Mouse (Mus musculus) MEL (cell line): ENCODE measurements around the gene Olfr1393. TPM values are rescaled to one million over a fixed set of nuclear protein-coding genes. Genes with fewer than 3 reads are reported as not detected.

ENCODE experiments used
- DNase-seq: peaks from one replicate; pipeline ENCODE4 v3.0.0; 2011; ENCODE audit warnings: low read depth, low spot score
- H3K27ac ChIP-seq: 2 replicates; pipeline ENCODE4 v1.5.1; 2012; ENCODE audit warnings: low read depth, mild to moderate bottlenecking, control low read depth, low read length, moderate library complexity; ENCODE audit not compliant: control insufficient read depth
- H3K27me3 ChIP-seq, 2 experiments: fragments of 150-350 bp in 1 of 2; sonication (generic) in 1 of 2; 2 replicates each; pipeline ENCODE4 v1.6.1; 2012; ENCODE audit warnings: low read length in 2 of 2, mild to moderate bottlenecking in 2 of 2, improper control_type of control experiment in 1 of 2, moderate library complexity in 1 of 2; ENCODE audit not compliant: insufficient read depth in 2 of 2, control insufficient read depth in 1 of 2
- H3K36me3 ChIP-seq, 2 experiments: 2 replicates each; pipeline ENCODE4 v1.6.1; 2012 to 2014; ENCODE audit warnings: low read length in 2 of 2, improper control_type of control experiment in 1 of 2, inconsistent platforms in 1 of 2, mild to moderate bottlenecking in 1 of 2; ENCODE audit not compliant: insufficient read depth in 2 of 2, control insufficient read depth in 1 of 2
- H3K4me1 ChIP-seq, 2 experiments: fragments of 150-350 bp in 1 of 2; sonication (generic) in 1 of 2; 2 replicates each; pipeline ENCODE4 v1.6.1; 2012; ENCODE audit warnings: low read length in 2 of 2, improper control_type of control experiment in 1 of 2, mild to moderate bottlenecking in 1 of 2; ENCODE audit not compliant: insufficient read depth in 2 of 2, control insufficient read depth in 1 of 2
- H3K4me3 ChIP-seq, 2 experiments: fragments of 150-350 bp in 1 of 2; sonication (generic) in 1 of 2; 2 replicates each; pipeline ENCODE4 v1.5.1; 2012; ENCODE audit warnings: low read depth in 2 of 2, low read length in 2 of 2, mild to moderate bottlenecking in 2 of 2, moderate library complexity in 2 of 2, control low read depth in 1 of 2, improper control_type of control experiment in 1 of 2; ENCODE audit not compliant: control insufficient read depth in 1 of 2, insufficient read depth in 1 of 2
- H3K79me2 ChIP-seq: 2 replicates; pipeline ENCODE4 v1.6.1; 2012; ENCODE audit warnings: mild to moderate bottlenecking, low read length, moderate library complexity; ENCODE audit not compliant: control insufficient read depth, poor library complexity, insufficient read depth
- H3K9ac ChIP-seq: 2 replicates; pipeline ENCODE4 v1.6.1; 2012; ENCODE audit warnings: low read depth, mild to moderate bottlenecking, control low read depth, low read length, moderate library complexity; ENCODE audit not compliant: control insufficient read depth, poor library complexity, severe bottlenecking
- H3K9me3 ChIP-seq: fragments of 150-350 bp; sonication (generic); replicated peaks from 2 replicates; pipeline ENCODE4 v1.6.1; 2012; ENCODE audit warnings: mild to moderate bottlenecking, low read length, improper control_type of control experiment, moderate library complexity; ENCODE audit not compliant: insufficient read depth
- BHLHE40 ChIP-seq: IDR thresholded peaks from 2 replicates; pipeline ENCODE4 v1.6.1; 2012; ENCODE audit warnings: low read depth, mild to moderate bottlenecking, inconsistent platforms, low read length, improper control_type of control experiment, borderline replicate concordance
- CHD1 ChIP-seq: IDR thresholded peaks from 2 replicates; pipeline ENCODE4 v1.6.1; 2012; ENCODE audit warnings: low read depth, mild to moderate bottlenecking, inconsistent platforms, low read length, improper control_type of control experiment
- CHD2 ChIP-seq: IDR thresholded peaks from 2 replicates; pipeline ENCODE4 v1.6.1; 2011; ENCODE audit warnings: low read length, improper control_type of control experiment
- CTCF ChIP-seq, 3 experiments: IDR thresholded peaks in 2 of 3; conservative IDR thresholded peaks in 1 of 3; 2 replicates each; pipeline ENCODE4 v1.5.1; 2011 to 2012; ENCODE audit warnings: low read length in 3 of 3, low read depth in 2 of 3, mild to moderate bottlenecking in 2 of 3, improper control_type of control experiment in 1 of 3, inconsistent platforms in 1 of 3, mixed read lengths in 1 of 3, moderate library complexity in 1 of 3; ENCODE audit not compliant: control insufficient read depth in 1 of 3, insufficient read depth in 1 of 3, poor library complexity in 1 of 3, severe bottlenecking in 1 of 3
- ELF1 ChIP-seq: IDR thresholded peaks from 2 replicates; pipeline ENCODE4 v1.6.1; 2014; ENCODE audit warnings: low read depth, mild to moderate bottlenecking, inconsistent platforms, low read length, improper control_type of control experiment, moderate library complexity
- EP300 ChIP-seq, 2 experiments: IDR thresholded peaks; 2 replicates each; pipeline ENCODE4 v1.6.1; 2011; ENCODE audit warnings: improper control_type of control experiment in 2 of 2, low read length in 2 of 2, low read depth in 1 of 2, mild to moderate bottlenecking in 1 of 2
- ETS1 ChIP-seq: IDR thresholded peaks from 2 replicates; pipeline ENCODE4 v1.6.1; 2012; ENCODE audit warnings: low read depth, mild to moderate bottlenecking, inconsistent platforms, low read length, improper control_type of control experiment, moderate library complexity
- GATA1 ChIP-seq: IDR thresholded peaks from 2 replicates; pipeline ENCODE4 v1.6.1; 2011; ENCODE audit warnings: low read depth, low read length, improper control_type of control experiment
- HCFC1 ChIP-seq: IDR thresholded peaks from 2 replicates; pipeline ENCODE4 v1.6.1; 2012; ENCODE audit warnings: low read depth, mild to moderate bottlenecking, inconsistent platforms, low read length, improper control_type of control experiment, moderate library complexity
- KAT2A ChIP-seq: conservative IDR thresholded peaks from 2 replicates; pipeline ENCODE4 v1.6.1; 2012; ENCODE audit warnings: low read depth, low read length, improper control_type of control experiment, inconsistent platforms
- MAFK ChIP-seq: IDR thresholded peaks from 2 replicates; pipeline ENCODE4 v1.6.1; 2011; ENCODE audit warnings: low read depth, mild to moderate bottlenecking, low read length, improper control_type of control experiment, borderline replicate concordance
- MAX ChIP-seq: IDR thresholded peaks from 2 replicates; pipeline ENCODE4 v1.6.1; 2011; ENCODE audit warnings: low read length, improper control_type of control experiment
- MEF2A ChIP-seq: IDR thresholded peaks from 2 replicates; pipeline ENCODE4 v1.6.1; 2014; ENCODE audit warnings: low read depth, mild to moderate bottlenecking, inconsistent platforms, low read length, improper control_type of control experiment; ENCODE audit not compliant: poor library complexity, insufficient replicate concordance, severe bottlenecking; ENCODE audit errors: extremely low read depth
- MXI1 ChIP-seq: IDR thresholded peaks from 2 replicates; pipeline ENCODE4 v1.6.1; 2011; ENCODE audit warnings: mild to moderate bottlenecking, low read depth, low read length, improper control_type of control experiment
- MYB ChIP-seq: IDR thresholded peaks from 2 replicates; pipeline ENCODE4 v1.6.1; 2011; ENCODE audit warnings: mild to moderate bottlenecking, low read depth, low read length, improper control_type of control experiment
- MYC ChIP-seq: IDR thresholded peaks from 2 replicates; pipeline ENCODE4 v1.6.1; 2011; ENCODE audit warnings: low read depth, mild to moderate bottlenecking, low read length, improper control_type of control experiment, moderate library complexity
- NELFE ChIP-seq: IDR thresholded peaks from 2 replicates; pipeline ENCODE4 v1.6.1; 2011; ENCODE audit warnings: low read depth, low read length, improper control_type of control experiment
- POLR2AphosphoS5 ChIP-seq: IDR thresholded peaks from 2 replicates; pipeline ENCODE4 v1.6.1; 2012; ENCODE audit warnings: low read depth, borderline replicate concordance, mild to moderate bottlenecking, inconsistent platforms, low read length, moderate library complexity, mixed read lengths
- RAD21 ChIP-seq: IDR thresholded peaks from 2 replicates; pipeline ENCODE4 v1.6.1; 2011; ENCODE audit warnings: mild to moderate bottlenecking, low read depth, low read length, improper control_type of control experiment
- SIN3A ChIP-seq: IDR thresholded peaks from 2 replicates; pipeline ENCODE4 v1.6.1; 2012; ENCODE audit warnings: low read length, improper control_type of control experiment, inconsistent platforms
- SMC3 ChIP-seq: IDR thresholded peaks from 2 replicates; pipeline ENCODE4 v1.6.1; 2011; ENCODE audit warnings: low read depth, low read length, improper control_type of control experiment
- TAL1 ChIP-seq: IDR thresholded peaks from 2 replicates; pipeline ENCODE4 v1.6.1; 2012; ENCODE audit warnings: mild to moderate bottlenecking, inconsistent platforms, low read length, moderate library complexity, mixed read lengths
- TBP ChIP-seq: IDR thresholded peaks from 2 replicates; pipeline ENCODE4 v1.8.0; 2011; ENCODE audit warnings: low read depth, low read length, improper control_type of control experiment
- TCF12 ChIP-seq: IDR thresholded peaks from 2 replicates; pipeline ENCODE4 v1.6.1; 2014; ENCODE audit warnings: low read depth, mild to moderate bottlenecking, inconsistent platforms, low read length, improper control_type of control experiment, moderate library complexity
- UBTF ChIP-seq: IDR thresholded peaks from 2 replicates; pipeline ENCODE4 v1.6.1; 2012; ENCODE audit warnings: low read depth, mild to moderate bottlenecking, inconsistent platforms, low read length, improper control_type of control experiment, moderate library complexity, borderline replicate concordance; ENCODE audit not compliant: insufficient read depth
- USF1 ChIP-seq: IDR thresholded peaks from 2 replicates; pipeline ENCODE4 v1.6.1; 2014; ENCODE audit warnings: low read depth, mild to moderate bottlenecking, inconsistent platforms, low read length, improper control_type of control experiment, moderate library complexity
- USF2 ChIP-seq, 2 experiments: IDR thresholded peaks; 2 replicates each; pipeline ENCODE4 v1.6.1; 2011 to 2012; ENCODE audit warnings: improper control_type of control experiment in 2 of 2, low read length in 2 of 2, borderline replicate concordance in 1 of 2, inconsistent platforms in 1 of 2, low read depth in 1 of 2, mild to moderate bottlenecking in 1 of 2; ENCODE audit not compliant: insufficient read depth in 1 of 2
- ZC3H11A ChIP-seq: IDR thresholded peaks from 2 replicates; pipeline ENCODE4 v1.6.1; 2012; ENCODE audit warnings: low read depth, mild to moderate bottlenecking, inconsistent platforms, low read length, improper control_type of control experiment
- ZMIZ1 ChIP-seq: IDR thresholded peaks from 2 replicates; pipeline ENCODE4 v1.6.1; 2012; ENCODE audit warnings: low read depth, mild to moderate bottlenecking, inconsistent platforms, low read length, improper control_type of control experiment, moderate library complexity
- polyA plus RNA-seq, 2 experiments: library from polyadenylated mRNA; stranded (reverse) in 1 of 2; unstranded in 1 of 2; fragments of >175 nt in 1 of 2; fragments of >200 nt in 1 of 2; gene quantifications; 2 replicates each; pipeline versions ENCODE4 v1.2.1 to v1.2.4; 2012; ENCODE audit warnings: low replicate concordance in 2 of 2, low read depth in 1 of 2; ENCODE audit not compliant: insufficient read length in 2 of 2, insufficient read depth in 1 of 2, missing spikeins in 1 of 2
- total RNA-seq: library from RNA; depleted of rRNA; stranded (reverse); fragments of 300-350 nt; gene quantifications from 2 replicates; pipeline ENCODE4 v1.2.3, GENCODE M21; 2012

Gene Olfr1393
- total and polyA plus RNA-seq, 3 experiments: not detected

DNA sequence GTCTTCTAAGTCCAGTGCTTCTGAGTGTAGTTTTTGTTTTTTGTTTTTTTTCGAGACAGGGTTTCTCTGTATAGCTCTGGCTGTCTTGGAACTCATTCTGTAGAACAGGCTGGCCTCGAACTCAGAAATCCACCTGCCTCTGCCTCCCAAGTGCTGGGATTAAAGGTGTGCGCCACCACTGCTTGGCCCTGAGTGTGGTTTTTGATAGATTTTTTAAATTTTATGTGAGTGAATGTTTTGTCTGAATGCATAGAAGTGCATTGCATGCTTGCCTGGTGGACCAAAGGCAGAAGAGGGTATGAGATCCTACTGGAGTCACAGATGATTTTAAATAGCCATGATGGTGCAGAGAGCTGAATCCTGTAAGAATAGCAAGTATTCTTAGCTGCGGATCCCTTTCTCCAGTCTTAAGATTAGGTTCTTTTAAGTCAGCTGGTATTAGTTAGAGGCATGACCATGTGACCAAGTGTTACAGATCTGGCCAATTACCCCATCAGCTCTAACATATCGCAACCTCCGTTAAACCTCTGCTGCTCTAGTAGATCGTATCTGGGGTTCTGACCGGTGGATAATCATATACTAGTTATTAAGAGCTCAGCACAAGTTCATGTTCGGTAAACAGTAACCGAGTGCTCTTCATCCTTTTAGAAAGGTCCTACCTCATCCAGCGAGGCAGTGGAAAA lies 35.0 kb upstream of the Olfr1393 start (continued):
- TF ChIP-seq POLR2AphosphoS5 (no peak), RAD21 (no peak), CHD2 (no peak), MAX (peak; percentile 53; the same call in 1 of the 2 replicates), UBTF (no peak), TCF12 (no peak), TBP (peak; percentile 61), TAL1 (no peak), GATA1 (peak; percentile 35; the same call in 1 of the 2 replicates), HCFC1 (no peak), MAFK (no peak), EP300 (IDR thresholded peaks at IDR 0.05; ENCODE audit: low read depth in 1 of 2, low read length in 2 of 2) (no peak), CTCF (IDR thresholded peaks at IDR 0.05 in 2 of 3, conservative IDR thresholded peaks at IDR 0.05 in 1 of 3; ENCODE audit: control insufficient read depth in 1 of 3, insufficient read depth in 1 of 3, low read depth in 2 of 3, low read length in 3 of 3, poor library complexity in 1 of 3, severe bottlenecking in 1 of 3) (no peak)

DNA sequence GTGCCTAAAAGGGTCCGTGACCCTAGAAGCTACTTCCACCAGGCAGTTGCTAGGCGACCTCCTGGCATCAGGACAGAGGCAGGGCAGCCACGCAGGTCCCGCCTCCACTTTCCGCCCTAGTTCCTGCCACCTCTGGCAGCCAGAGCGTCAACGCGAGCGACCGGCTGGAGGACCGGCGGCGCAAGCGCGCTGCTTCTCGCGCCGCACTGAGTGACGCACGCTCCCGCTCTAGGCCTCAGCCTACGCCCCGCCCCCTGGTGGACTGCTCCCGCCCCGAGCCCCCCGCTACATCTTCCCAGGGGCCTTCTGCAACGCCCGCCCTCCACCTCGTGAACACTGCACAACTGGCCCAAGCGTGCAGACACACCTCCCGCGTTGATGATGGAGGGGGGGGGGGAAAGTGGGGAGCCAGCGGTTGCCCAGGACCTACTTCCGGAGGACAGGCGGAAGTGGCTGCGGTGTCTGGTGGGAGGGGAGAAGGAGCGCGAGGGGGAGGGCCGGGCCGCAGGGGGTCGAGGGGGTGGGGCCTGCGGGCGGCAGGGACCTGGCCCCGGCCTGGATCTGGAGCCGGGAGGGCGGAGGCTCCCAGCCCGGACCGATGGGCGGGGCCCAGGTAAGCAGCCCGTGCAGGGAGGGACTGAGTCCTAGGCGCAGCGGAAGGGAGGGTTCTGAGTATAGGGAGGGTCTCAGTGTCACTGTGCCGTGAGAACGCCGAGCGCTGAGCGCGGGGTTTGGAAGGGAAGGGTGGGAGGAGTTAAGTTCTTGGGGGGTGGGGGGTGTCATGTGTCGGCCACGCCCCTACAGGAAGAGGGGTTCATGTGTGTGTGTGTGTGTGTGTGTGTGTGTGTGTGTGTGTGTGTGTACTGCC lies 34.1 kb upstream of the Olfr1393 start, which contains the start of gene Mgat1:
TSS of gene Mgat1 (plus strand) at position 465 of the 868 bp plus-strand sequence.
- Histone ChIP-seq H3K36me3 (peaks cover 0 to 39% of the 10 kb centered on the region in 2 experiments; a peak in 2 of 4 replicates), H3K27me3 (no peaks in the 10 kb centered on the region), H3K79me2 (no peaks in the 10 kb centered on the region), H3K4me3 (peak within 1 kb of the TSS; percentile 62 to 65), H3K4me1 (peaks cover 33 to 38% of the 10 kb centered on the region in 2 experiments), H3K27ac (peak within 1 kb of the TSS; percentile 79), H3K9me3 (no peaks in the 10 kb centered on the region), H3K9ac (peak within 1 kb of the TSS; percentile 70)
- peak; percentile 99 for DNase-seq
- TF ChIP-seq SMC3 (no peak), CHD2 (no peak), KAT2A (no peak; the same call in 1 of the 2 replicates), ZC3H11A (no peak), GATA1 (no peak), USF2 (IDR thresholded peaks at IDR 0.05; ENCODE audit: borderline replicate concordance in 1 of 2, insufficient read depth in 1 of 2, low read depth in 1 of 2, low read length in 2 of 2) (no peak), MYC (peak; percentile 44; the same call in 1 of the 2 replicates), ETS1 (peak; percentile 44; the same call in 1 of the 2 replicates), MAFK (no peak), HCFC1 (peak; percentile 85), NELFE (0 out of 2 replicates have a peak, but pooled peaks have one; percentile 45), ZMIZ1 (0 out of 2 replicates have a peak, but pooled peaks have one; percentile 16), MEF2A (no peak), RAD21 (no peak), TBP (peak; percentile 46), USF1 (peak; percentile 67), MXI1 (peak; percentile 71), EP300 (IDR thresholded peaks at IDR 0.05; ENCODE audit: low read depth in 1 of 2, low read length in 2 of 2) (peak in 1 of 2 experiments; percentile 54; a peak in 2 of 4 replicates), CTCF (IDR thresholded peaks at IDR 0.05 in 2 of 3, conservative IDR thresholded peaks at IDR 0.05 in 1 of 3; ENCODE audit: control insufficient read depth in 1 of 3, insufficient read depth in 1 of 3, low read depth in 2 of 3, low read length in 3 of 3, poor library complexity in 1 of 3, severe bottlenecking in 1 of 3) (0 out of 6 replicates have a peak, but pooled peaks of 1 of the 3 experiments have one; percentile 3), CHD1 (no peak), ELF1 (peak; percentile 76), UBTF (0 out of 2 replicates have a peak, but pooled peaks have one; percentile 3), SIN3A (peak; percentile 93), MYB (no peak), BHLHE40 (peak; percentile 4; the same call in 1 of the 2 replicates)
